Mouse (Mus musculus) lung, adult 2 months (tissue): ENCODE measurements around the gene Uhrf1.
A peak's percentile ranks its signal among the peaks of the same experiment; 100 is the strongest.

Source experiments
- CTCF ChIP-seq: fragments of 200-500 bp; IDR thresholded peaks from 2 replicates; pipeline ENCODE4 v1.5.1; 2011; ENCODE audit warnings: mild to moderate bottlenecking, low read length, control low read depth; ENCODE audit not compliant: insufficient read depth
- POLR2A ChIP-seq: fragments of 200-500 bp; IDR thresholded peaks from 2 replicates; pipeline ENCODE4 v1.6.1; 2011; ENCODE audit warnings: low read depth, mild to moderate bottlenecking, control low read depth, low read length, borderline replicate concordance; ENCODE audit errors: extremely low read depth

GRCm38 (mm10) chr17:56332987-56333386, 29.9 kb downstream of the Uhrf1 start:
- TF ChIP-seq POLR2A (no peak), CTCF (0 out of 2 replicates have a peak, but pooled peaks have one; percentile 2)
